ENCODE assay signal across 9 mouse cellular contexts in genomic region chr15:80253530-80253929, GRCm38 (mm10). TPM values are rescaled to one million over a fixed set of nuclear protein-coding genes. Genes with fewer than 3 reads are reported as not detected.
A peak's percentile ranks its signal among the peaks of the same experiment; 100 is the strongest.
DNase-seq lines count a peak whose midpoint lies in the region; ATAC-seq and TF ChIP-seq lines count a peak whose summit lies in the region.
"Had no signal": no experiment of that assay in that cellular context is flagged by ENCODE, and none has a peak within 500 bp of the region (broad histone marks: within the 10 kb centered on the region; RNA-seq: fewer than 3 reads in every experiment).

No protein-coding gene starts in this region.

- TF ChIP-seq CTCF in lung, postnatal 0 days (IDR thresholded peaks at IDR 0.05) = no peak

- H3K9ac ChIP-seq in lung, postnatal 0 days (replicated peaks; ENCODE audit: low read depth) = no peak overlapping the region
- no peak overlapping the region for H3K9ac ChIP-seq in limb, embryonic 14.5 days (ENCODE audit: low read depth, low read length, severe bottlenecking)
- H3K9ac ChIP-seq in stomach, embryonic 16.5 days (ENCODE audit: low read length) = peak overlapping the region; percentile 80

- 42% methylated on average over 2 of the region's 2 CpGs for WGBS in lung, postnatal 0 days
- WGBS in limb, embryonic 14.5 days = 4% methylated on average over 2 of the region's 2 CpGs
- 15% methylated on average over 2 of the region's 2 CpGs for WGBS in stomach, embryonic 16.5 days

- TF ChIP-seq EP300 in lung, postnatal 0 days (IDR thresholded peaks at IDR 0.05) = no peak

- ATAC-seq in lung, postnatal 0 days = no peak
- ATAC-seq in limb, embryonic 14.5 days (ENCODE audit: low FRiP score, low read depth) = no peak
- no peak for ATAC-seq in stomach, embryonic 16.5 days (ENCODE audit: insufficient read depth, low FRiP score)

- H3K9me3 ChIP-seq in lung, postnatal 0 days (ENCODE audit: low read length) = no peaks in the 10 kb centered on the region
- H3K9me3 ChIP-seq in limb, embryonic 14.5 days (ENCODE audit: control insufficient read depth, low read length) = no peaks in the 10 kb centered on the region
- no peaks in the 10 kb centered on the region for H3K9me3 ChIP-seq in stomach, embryonic 16.5 days (replicated peaks; ENCODE audit: control insufficient read depth, low read length)

- H3K27ac ChIP-seq in lung, postnatal 0 days (ENCODE audit: low read length) = peak overlapping the region; percentile 100
- peak overlapping the region; percentile 96 for H3K27ac ChIP-seq in limb, embryonic 14.5 days (replicated peaks; ENCODE audit: low read depth, low read length)
- peak overlapping the region; percentile 99 for H3K27ac ChIP-seq in stomach, embryonic 16.5 days (ENCODE audit: low read length)

- H3K4me3 ChIP-seq in lung, postnatal 0 days (ENCODE audit: low read depth, low read length) = no peak overlapping the region
- H3K4me3 ChIP-seq in limb, embryonic 14.5 days (replicated peaks; ENCODE audit: low read length) = no peak overlapping the region
- H3K4me3 ChIP-seq in stomach, embryonic 16.5 days (replicated peaks; ENCODE audit: low read length) = no peak overlapping the region

- no peak for TF ChIP-seq POLR2A in limb, embryonic 14.5 days (IDR thresholded peaks at IDR 0.05; ENCODE audit: borderline replicate concordance, extremely low read depth, insufficient read depth, insufficient read length)

- H3K27me3 ChIP-seq in lung, postnatal 0 days (replicated peaks; ENCODE audit: insufficient read depth, low read length) = no peaks in the 10 kb centered on the region
- no peaks in the 10 kb centered on the region for H3K27me3 ChIP-seq in limb, embryonic 14.5 days (ENCODE audit: control insufficient read depth, insufficient read depth, low read length)
- H3K27me3 ChIP-seq in stomach, embryonic 16.5 days (ENCODE audit: control insufficient read depth, insufficient read depth, low read length) = no peaks in the 10 kb centered on the region

- peaks cover 18% of the 10 kb centered on the region; the same call in 1 of the 2 replicates for H3K4me1 ChIP-seq in lung, postnatal 0 days (ENCODE audit: insufficient read depth, low read depth, low read length)
- H3K4me1 ChIP-seq in limb, embryonic 14.5 days (ENCODE audit: control insufficient read depth, insufficient read depth, low read length) = peaks cover 30% of the 10 kb centered on the region
- peaks cover 38% of the 10 kb centered on the region for H3K4me1 ChIP-seq in stomach, embryonic 16.5 days (ENCODE audit: control insufficient read depth, insufficient read depth, low read length)

- H3K36me3 ChIP-seq in lung, postnatal 0 days (ENCODE audit: insufficient read depth, low read length) = peaks cover 29% of the 10 kb centered on the region
- H3K36me3 ChIP-seq in limb, embryonic 14.5 days (ENCODE audit: control insufficient read depth, insufficient read depth, low read length) = peaks cover 62% of the 10 kb centered on the region
- H3K36me3 ChIP-seq in stomach, embryonic 16.5 days (ENCODE audit: control insufficient read depth, insufficient read depth, low read length) = peaks cover 40% of the 10 kb centered on the region

- H3K4me2 ChIP-seq in lung, postnatal 0 days (replicated peaks; ENCODE audit: low read depth, low read length) = no peak overlapping the region
- no peak overlapping the region; the same call in 1 of the 2 replicates for H3K4me2 ChIP-seq in limb, embryonic 14.5 days (replicated peaks; ENCODE audit: low read depth, low read length, severe bottlenecking)
- H3K4me2 ChIP-seq in stomach, embryonic 16.5 days (ENCODE audit: low read depth, low read length) = peak overlapping the region; percentile 94; the same call in 1 of the 2 replicates

- peak; percentile 49 for DNase-seq in embryo, embryonic 10 days (ENCODE audit: low spot score)
- no peak for DNase-seq in embryo, embryonic 9.5 days (ENCODE audit: extremely low spot score)
- peak; percentile 85 for DNase-seq in lung, postnatal 0 days (ENCODE audit: low spot score)
- no peak for DNase-seq in lung, adult 18-20 months
- DNase-seq in limb, embryonic 14.5 days (ENCODE audit: low spot score) = peak; percentile 73
- no peak for DNase-seq in left cerebral cortex, adult 18-20 months (ENCODE audit: low spot score in 2 of 2)
- no peak for DNase-seq in urinary bladder, postnatal 14 days (ENCODE audit: low spot score)

RNA-seq across cellular contexts. Expression of gene Atf4, which starts 1.5 kb away (rescaled TPM):
- polyA plus RNA-seq in lung, postnatal 0 days (2015; fragmentation: Nextera tagmentation; extraction: Ambion mirVana) = 113 and 115 TPM in 2 replicates
- polyA plus RNA-seq in limb, embryonic 14.5 days (2012; rRNA removed) = 319 and 398 TPM in 2 replicates
- 124 and 141 TPM in 2 replicates for polyA plus RNA-seq in limb, embryonic 14.5 days (2014; fragmentation: Nextera tagmentation; extraction: Ambion mirVana)
- 134 and 150 TPM in 2 replicates for polyA plus RNA-seq in stomach, embryonic 16.5 days (2015; fragmentation: Nextera tagmentation; extraction: Ambion mirVana)
- total RNA-seq in left cerebral cortex, adult 18-20 months (2021) = 100 to 1,000 TPM; 126 to 133 TPM

RNA-seq across cellular contexts. Expression of gene Rps19bp1, which starts 10.6 kb away (rescaled TPM):
- 34.7 and 36.1 TPM in 2 replicates for polyA plus RNA-seq in lung, postnatal 0 days (2015; fragmentation: Nextera tagmentation; extraction: Ambion mirVana)
- 38.4 and 44.2 TPM in 2 replicates for polyA plus RNA-seq in limb, embryonic 14.5 days (2012; rRNA removed)
- 61.1 and 66.0 TPM in 2 replicates for polyA plus RNA-seq in limb, embryonic 14.5 days (2014; fragmentation: Nextera tagmentation; extraction: Ambion mirVana)
- polyA plus RNA-seq in stomach, embryonic 16.5 days (2015; fragmentation: Nextera tagmentation; extraction: Ambion mirVana) = 37.7 and 51.1 TPM in 2 replicates
- total RNA-seq in left cerebral cortex, adult 18-20 months (2021) = 10 to 100 TPM; 41.9 to 42.4 TPM

RNA-seq across cellular contexts. Expression of gene AC140267.1, which starts 17.9 kb away (rescaled TPM):
- polyA plus RNA-seq in lung, postnatal 0 days (2015; fragmentation: Nextera tagmentation; extraction: Ambion mirVana) = not detected in 2 replicates
- not detected in 2 replicates for polyA plus RNA-seq in limb, embryonic 14.5 days (2012; rRNA removed)
- polyA plus RNA-seq in limb, embryonic 14.5 days (2014; fragmentation: Nextera tagmentation; extraction: Ambion mirVana) = not detected in 2 replicates
- 1.2 TPM in 1 of 2 replicates, not detected in the other for polyA plus RNA-seq in stomach, embryonic 16.5 days (2015; fragmentation: Nextera tagmentation; extraction: Ambion mirVana)
- total RNA-seq in left cerebral cortex, adult 18-20 months (2021) = 10 to 100 TPM; 19.0 to 19.4 TPM
- total RNA-seq: hematopoietic stem cell, adult 5-6 weeks had no signal

RNA-seq across cellular contexts. Expression of gene Mief1, which starts 19.7 kb away (rescaled TPM):
- 13.2 and 13.7 TPM in 2 replicates for polyA plus RNA-seq in lung, postnatal 0 days (2015; fragmentation: Nextera tagmentation; extraction: Ambion mirVana)
- polyA plus RNA-seq in limb, embryonic 14.5 days (2012; rRNA removed) = 13.3 and 14.0 TPM in 2 replicates
- polyA plus RNA-seq in limb, embryonic 14.5 days (2014; fragmentation: Nextera tagmentation; extraction: Ambion mirVana) = 29.9 and 32.7 TPM in 2 replicates
- polyA plus RNA-seq in stomach, embryonic 16.5 days (2015; fragmentation: Nextera tagmentation; extraction: Ambion mirVana) = 29.3 and 30.4 TPM in 2 replicates
- 10 to 100 TPM; 34.1 to 35.3 TPM for total RNA-seq in left cerebral cortex, adult 18-20 months (2021)

RNA-seq across cellular contexts. Expression of gene Cacna1i, which starts 33.5 kb away (rescaled TPM):
- not detected in 2 replicates for polyA plus RNA-seq in lung, postnatal 0 days (2015; fragmentation: Nextera tagmentation; extraction: Ambion mirVana)
- 0.12 and 0.34 TPM in 2 replicates for polyA plus RNA-seq in limb, embryonic 14.5 days (2012; rRNA removed)
- polyA plus RNA-seq in limb, embryonic 14.5 days (2014; fragmentation: Nextera tagmentation; extraction: Ambion mirVana) = 0.03 TPM in 1 of 2 replicates, not detected in the other
- polyA plus RNA-seq in stomach, embryonic 16.5 days (2015; fragmentation: Nextera tagmentation; extraction: Ambion mirVana) = not detected in 2 replicates
- total RNA-seq in left cerebral cortex, adult 18-20 months (2021) = 10 to 100 TPM; 58.9 to 60.7 TPM
- total RNA-seq: hematopoietic stem cell, adult 5-6 weeks had no signal

Comparison
In these comparisons a context has a peak if more than half of its experiments do, and no peak if none do; other contexts are left out.
1. DNase-seq: peak in embryo, embryonic 10 days (single experiment), lung, postnatal 0 days (single experiment) and limb, embryonic 14.5 days (single experiment); none in embryo, embryonic 9.5 days (single experiment), lung, adult 18-20 months (0 of 2), left cerebral cortex, adult 18-20 months (0 of 2) and urinary bladder, postnatal 14 days (single experiment).
2. Peak in every context shown above with its lines, with median percentiles within 50 percentile points of each other: H3K27ac ChIP-seq.